Mouse (Mus musculus) limb, embryonic 11.5 days (tissue): ENCODE results near the gene Irf2bpl. TPM values are rescaled to one million over a fixed set of nuclear protein-coding genes. Genes with fewer than 3 reads are reported as not detected.

Experiments used
- ATAC-seq: fragments of 200-750 bp; cut with Nextera tagmentation; 2 replicates; pipeline ENCODE4 v1.8.0; 2017; ENCODE audit warnings: low read depth; ENCODE audit not compliant: insufficient number of reproducible peaks, low FRiP score, low TSS enrichment
- DNase-seq: peaks from one replicate; pipeline ENCODE4 v3.0.0-alpha.2; 2015; ENCODE audit warnings: low spot score
- H3K27ac ChIP-seq: fragments of 300-500 bp; sonication (generic); replicated peaks from 2 replicates; pipeline ENCODE4 v1.5.1; 2014; ENCODE audit warnings: low read depth, mild to moderate bottlenecking, low read length
- H3K27me3 ChIP-seq: fragments of 300-500 bp; sonication (generic); 2 replicates; pipeline ENCODE4 v1.6.1; 2014; ENCODE audit warnings: mild to moderate bottlenecking, low read length, mixed read lengths; ENCODE audit not compliant: control insufficient read depth, insufficient read depth
- H3K36me3 ChIP-seq: fragments of 300-500 bp; sonication (generic); 2 replicates; pipeline ENCODE4 v1.6.1; 2014; ENCODE audit warnings: mild to moderate bottlenecking, low read length, moderate library complexity, mixed read lengths; ENCODE audit not compliant: control insufficient read depth, insufficient read depth
- H3K4me1 ChIP-seq: fragments of 300-500 bp; sonication (generic); 2 replicates; pipeline ENCODE4 v1.6.1; 2014; ENCODE audit warnings: low read length, mixed read lengths; ENCODE audit not compliant: control insufficient read depth, insufficient read depth
- H3K4me2 ChIP-seq: fragments of 300-500 bp; sonication (generic); 2 replicates; pipeline ENCODE4 v1.6.1; 2014; ENCODE audit warnings: low read depth, mild to moderate bottlenecking, moderate library complexity; ENCODE audit not compliant: severe bottlenecking
- H3K4me3 ChIP-seq: fragments of 300-500 bp; sonication (generic); 2 replicates; pipeline ENCODE4 v1.5.1; 2014; ENCODE audit warnings: low read depth, low read length
- H3K9ac ChIP-seq: fragments of 300-500 bp; sonication (generic); 2 replicates; pipeline ENCODE4 v1.6.1; 2014; ENCODE audit warnings: mild to moderate bottlenecking, low read length
- H3K9me3 ChIP-seq: fragments of 300-500 bp; sonication (generic); 2 replicates; pipeline ENCODE4 v1.6.1; 2016; ENCODE audit warnings: low read length; ENCODE audit not compliant: control insufficient read depth
- WGBS: fragments of 180-500 bp; shearing (Covaris S2); extraction: QIAGEN DNeasy Blood & Tissue Kit; methylation state at CpG from one replicate; pipeline ENCODE4 v1.1.7; 2014; 5-methylcytosine and 5-hydroxymethylcytosine counted together
- polyA plus RNA-seq: library from polyadenylated mRNA; unstranded; fragments of >200 nt; fragmentation: Nextera tagmentation; extraction: Ambion mirVana; gene quantifications from 2 replicates; pipeline ENCODE4 v1.2.1, GENCODE M21; 2014

Gene Irf2bpl
- polyA plus RNA-seq, 1 experiment from 2014 or later: 17.9 TPM

GRCm38 (mm10) chr12:86895703-86896409 is 11.3 kb upstream of the Irf2bpl start:
- DNase-seq (no peak), ATAC-seq (no peak)
- no peak overlapping the region for H3K4me3 ChIP-seq
- H3K4me2 ChIP-seq: peak overlapping the region; percentile 46; the same call in 1 of the 2 replicates
- no peak overlapping the region for H3K9ac ChIP-seq
- peaks cover 69% of the 10 kb centered on the region for H3K4me1 ChIP-seq
- no peaks in the 10 kb centered on the region for H3K36me3 ChIP-seq
- no peaks in the 10 kb centered on the region for H3K27me3 ChIP-seq
- no peaks in the 10 kb centered on the region for H3K9me3 ChIP-seq
- 44% methylated on average over 4 of the region's 4 CpGs for WGBS
- H3K27ac ChIP-seq: peak overlapping the region; percentile 96

DNA sequence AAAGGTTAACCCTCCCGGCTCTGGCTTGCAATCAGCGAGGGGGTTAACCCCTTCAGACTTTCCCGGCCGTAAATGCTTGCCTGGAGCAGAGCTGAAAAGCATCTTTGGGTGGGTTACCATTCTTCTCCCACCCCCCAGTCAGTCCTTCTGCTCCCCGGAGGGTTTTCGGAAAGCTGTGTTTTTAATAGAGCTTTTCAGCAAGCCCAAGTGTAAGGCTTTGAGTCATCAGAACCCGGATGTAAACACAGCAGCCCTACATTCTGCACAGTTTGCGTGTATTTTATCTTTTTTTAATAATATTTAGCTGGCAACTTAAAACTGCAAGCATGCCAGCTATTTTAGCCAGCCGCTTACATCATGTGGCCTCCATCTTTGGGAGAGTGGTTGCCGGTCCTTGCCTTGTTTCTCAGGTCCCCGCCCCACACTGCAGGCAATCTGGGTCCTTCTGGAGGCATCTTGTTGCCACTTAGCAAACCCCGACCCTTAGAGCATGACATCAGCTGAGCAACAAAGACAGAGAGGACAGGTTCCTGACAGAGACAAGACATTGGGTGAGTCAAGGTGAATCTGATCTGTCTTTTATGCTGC is 10.3 kb upstream of the Irf2bpl start:
- H3K9ac ChIP-seq: peak overlapping the region; percentile 39; the same call in 1 of the 2 replicates
- H3K36me3 ChIP-seq: no peaks in the 10 kb centered on the region
- peak; percentile 21; the same call in 1 of the 2 replicates for ATAC-seq
- under 1% methylated on average over 12 of the region's 12 CpGs for WGBS
- H3K27ac ChIP-seq: peak overlapping the region; percentile 96
- peak overlapping the region; percentile 46 for H3K4me2 ChIP-seq
- peak overlapping the region; percentile 9; the same call in 1 of the 2 replicates for H3K4me3 ChIP-seq
- H3K9me3 ChIP-seq: no peaks in the 10 kb centered on the region
- peak; percentile 68 for DNase-seq
- peaks cover 73% of the 10 kb centered on the region for H3K4me1 ChIP-seq
- no peaks in the 10 kb centered on the region for H3K27me3 ChIP-seq

GRCm38 (mm10) chr12:86894184-86894839 is 9.7 kb upstream of the Irf2bpl start:
- H3K4me1 ChIP-seq: peaks cover 71% of the 10 kb centered on the region
- no peaks in the 10 kb centered on the region for H3K27me3 ChIP-seq
- H3K9me3 ChIP-seq: no peaks in the 10 kb centered on the region
- DNase-seq (peak; percentile 94), ATAC-seq (peak; percentile 85)
- H3K36me3 ChIP-seq: no peaks in the 10 kb centered on the region
- WGBS: under 1% methylated on average over 23 of the region's 26 CpGs
- H3K9ac ChIP-seq: peak overlapping the region; percentile 46
- H3K27ac ChIP-seq: peak overlapping the region; percentile 99
- peak overlapping the region; percentile 84 for H3K4me2 ChIP-seq
- peak overlapping the region; percentile 21; the same call in 1 of the 2 replicates for H3K4me3 ChIP-seq

- under 1% methylated on average over 20 of the region's 20 CpGs for WGBS
- H3K9me3 ChIP-seq: no peaks in the 10 kb centered on the region
- no peaks in the 10 kb centered on the region for H3K27me3 ChIP-seq
- peak overlapping the region; percentile 99 for H3K27ac ChIP-seq
- H3K4me1 ChIP-seq: peaks cover 74% of the 10 kb centered on the region
- H3K4me2 ChIP-seq: peak overlapping the region; percentile 84
- H3K9ac ChIP-seq: peak overlapping the region; percentile 46
- peak overlapping the region; percentile 21; the same call in 1 of the 2 replicates for H3K4me3 ChIP-seq
- ATAC-seq (peak; percentile 4; the same call in 1 of the 2 replicates), DNase-seq (peak; percentile 52)
- H3K36me3 ChIP-seq: no peaks in the 10 kb centered on the region
These were observed 9.0 kb upstream of the Irf2bpl start for GRCm38 (mm10) chr12:86893326-86894183.

DNA sequence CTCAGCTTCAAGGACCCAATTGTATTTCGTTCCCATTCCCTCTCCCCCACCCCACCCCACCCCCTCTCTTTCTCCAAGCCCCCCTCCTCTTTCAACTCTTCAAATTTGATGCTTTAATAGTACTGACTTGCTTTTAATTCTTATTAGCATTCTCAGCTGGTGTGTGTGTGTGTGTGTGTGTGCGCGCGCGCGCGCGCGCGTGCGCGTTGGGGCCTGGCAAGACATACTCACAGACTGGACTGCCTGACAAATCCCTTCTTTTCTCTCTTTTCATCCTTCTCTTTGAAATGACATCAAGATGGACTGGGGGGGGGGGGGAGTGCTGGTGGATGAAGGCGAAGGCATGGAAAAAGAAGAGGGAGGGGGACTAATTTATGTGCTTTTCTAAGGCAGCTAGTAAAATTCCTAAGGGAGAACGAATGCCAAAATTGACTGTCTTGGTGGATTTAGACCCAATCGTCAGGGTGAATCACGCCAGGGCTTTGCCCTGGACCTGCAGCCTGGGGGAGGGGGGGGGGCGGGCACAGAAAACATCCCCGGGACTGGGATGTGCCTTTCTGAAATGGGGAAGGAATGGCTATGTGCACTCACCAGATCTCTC is 8.2 kb upstream of the Irf2bpl start:
- Histone ChIP-seq H3K36me3 (no peaks in the 10 kb centered on the region), H3K27ac (peak overlapping the region; percentile 99), H3K4me2 (peak overlapping the region; percentile 84), H3K9ac (0 out of 2 replicates have a peak overlapping the region, but pooled peaks have one; percentile 27), H3K4me1 (peaks cover 73% of the 10 kb centered on the region), H3K9me3 (no peaks in the 10 kb centered on the region), H3K27me3 (no peaks in the 10 kb centered on the region), H3K4me3 (no peak overlapping the region; the same call in 1 of the 2 replicates)
- DNase-seq (peak; percentile 60), ATAC-seq (no peak)
- under 1% methylated on average over 18 of the region's 18 CpGs for WGBS

DNA sequence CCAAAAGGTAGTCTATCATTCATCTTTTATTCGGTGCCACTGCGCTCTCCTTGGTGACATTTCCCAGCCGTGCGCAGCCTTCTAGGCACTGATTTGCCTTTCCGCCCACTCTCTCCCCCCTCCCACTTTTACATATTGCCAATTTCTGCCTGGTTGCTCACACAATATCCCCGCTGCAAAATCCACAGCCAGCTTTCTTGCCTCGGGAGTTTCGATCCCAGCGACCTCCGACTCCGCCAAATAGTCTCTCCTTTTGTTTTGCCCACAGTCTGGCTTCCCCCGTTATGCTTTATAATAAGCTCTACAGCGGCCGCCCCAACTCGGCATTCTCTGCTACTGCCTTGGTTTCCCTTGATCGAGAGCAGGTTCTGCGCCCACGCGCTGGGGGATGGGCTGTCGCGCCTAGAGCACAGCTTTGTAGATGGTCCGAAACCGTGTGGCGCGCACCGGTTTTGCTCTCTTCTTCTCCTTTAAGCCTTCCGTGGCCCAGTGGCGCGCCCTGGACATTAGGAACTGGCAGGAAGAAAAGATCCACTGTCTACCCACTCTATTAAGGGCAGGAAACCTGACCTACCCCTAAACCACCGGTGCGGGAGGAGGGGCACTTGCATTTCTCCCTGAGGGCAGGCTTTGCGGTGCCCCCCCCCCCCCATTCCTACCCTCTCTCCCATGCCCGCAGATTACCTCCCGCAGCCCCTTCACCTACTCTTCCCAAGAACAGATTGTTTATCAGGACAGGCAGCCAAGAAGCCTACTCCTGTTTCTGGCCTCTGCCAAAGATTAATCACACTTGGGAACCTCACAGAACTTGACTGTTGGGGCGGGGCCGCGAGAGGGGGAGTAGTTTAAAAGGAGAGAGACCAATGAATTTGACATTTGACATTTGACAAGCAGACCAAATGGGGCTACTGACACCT is 7.4 kb upstream of the Irf2bpl start:
- no peaks in the 10 kb centered on the region for H3K9me3 ChIP-seq
- H3K4me3 ChIP-seq: peak overlapping the region; percentile 34
- ATAC-seq (no peak), DNase-seq (peak; percentile 77)
- no peaks in the 10 kb centered on the region for H3K36me3 ChIP-seq
- peaks cover 72% of the 10 kb centered on the region for H3K4me1 ChIP-seq
- under 1% methylated on average over 37 of the region's 37 CpGs for WGBS
- peak overlapping the region; percentile 99 for H3K27ac ChIP-seq
- peak overlapping the region; percentile 65 for H3K9ac ChIP-seq
- H3K4me2 ChIP-seq: peak overlapping the region; percentile 84
- H3K27me3 ChIP-seq: no peaks in the 10 kb centered on the region

DNA sequence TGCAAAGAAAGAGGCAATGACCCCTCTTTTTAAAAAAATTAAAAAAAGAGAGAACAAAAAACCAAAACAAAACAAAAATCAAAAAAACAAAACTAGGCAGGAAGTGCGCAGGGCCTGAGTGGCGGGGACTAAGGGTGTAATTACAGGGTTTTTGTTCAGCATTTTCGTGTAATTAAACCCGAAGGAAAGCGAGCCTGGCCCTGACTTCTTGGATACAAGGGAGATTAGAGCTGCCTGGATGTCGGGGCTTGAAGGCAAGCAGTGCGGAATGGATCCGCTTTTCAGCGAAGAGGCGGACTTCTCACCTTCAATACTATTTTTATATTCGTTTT is 6.8 kb upstream of the Irf2bpl start:
- WGBS: 3% methylated on average over 11 of the region's 11 CpGs
- H3K9me3 ChIP-seq: no peaks in the 10 kb centered on the region
- peak overlapping the region; percentile 34 for H3K4me3 ChIP-seq
- H3K27ac ChIP-seq: peak overlapping the region; percentile 99
- H3K4me1 ChIP-seq: peaks cover 66% of the 10 kb centered on the region
- no peaks in the 10 kb centered on the region for H3K36me3 ChIP-seq
- peak overlapping the region; percentile 84 for H3K4me2 ChIP-seq
- H3K27me3 ChIP-seq: no peaks in the 10 kb centered on the region
- DNase-seq (no peak), ATAC-seq (no peak)
- H3K9ac ChIP-seq: peak overlapping the region; percentile 65
